Mouse (Mus musculus) midbrain, embryonic 13.5 days (tissue): ENCODE results near the gene Olfr1151. TPM values are rescaled to one million over a fixed set of nuclear protein-coding genes. Genes with fewer than 3 reads are reported as not detected.

Experiments used
- ATAC-seq: fragments of 200-750 bp; cut with Nextera tagmentation; 2 replicates; pipeline ENCODE4 v1.8.0; 2017; ENCODE audit warnings: mild to moderate bottlenecking, moderate TSS enrichment, moderate library complexity
- H3K27ac ChIP-seq: fragments of 300-500 bp; sonication (generic); 2 replicates; pipeline ENCODE4 v1.5.1; 2015; ENCODE audit warnings: inconsistent platforms, mild to moderate bottlenecking, moderate library complexity
- H3K27me3 ChIP-seq: fragments of 300-500 bp; sonication (generic); 2 replicates; pipeline ENCODE4 v1.6.1; 2015; ENCODE audit warnings: mild to moderate bottlenecking, inconsistent platforms
- H3K36me3 ChIP-seq: fragments of 300-500 bp; sonication (generic); 2 replicates; pipeline ENCODE4 v1.6.1; 2015; ENCODE audit warnings: mild to moderate bottlenecking, inconsistent platforms
- H3K4me1 ChIP-seq: fragments of 300-500 bp; sonication (generic); replicated peaks from 2 replicates; pipeline ENCODE4 v1.6.1; 2015; ENCODE audit warnings: inconsistent platforms
- H3K4me2 ChIP-seq: fragments of 300-500 bp; sonication (generic); replicated peaks from 2 replicates; pipeline ENCODE4 v1.6.1; 2015; ENCODE audit warnings: moderate library complexity, mild to moderate bottlenecking, inconsistent platforms
- H3K4me3 ChIP-seq: fragments of 300-500 bp; sonication (generic); replicated peaks from 2 replicates; pipeline ENCODE4 v1.5.1; 2015; ENCODE audit warnings: mild to moderate bottlenecking, inconsistent platforms
- H3K9ac ChIP-seq: fragments of 300-500 bp; sonication (generic); replicated peaks from 2 replicates; pipeline ENCODE4 v1.6.1; 2015; ENCODE audit warnings: mild to moderate bottlenecking, inconsistent platforms
- H3K9me3 ChIP-seq: fragments of 300-500 bp; sonication (generic); 2 replicates; pipeline ENCODE4 v1.6.1; 2016; ENCODE audit warnings: mild to moderate bottlenecking, inconsistent platforms
- WGBS: fragments of 180-500 bp; shearing (Covaris S2); methylation state at CpG from one replicate; pipeline ENCODE4 v1.1.7; 2015; 5-methylcytosine and 5-hydroxymethylcytosine counted together
- polyA plus RNA-seq: library from polyadenylated mRNA; unstranded; fragments of >200 nt; fragmentation: Nextera tagmentation; extraction: Ambion mirVana; gene quantifications from 2 replicates; pipeline ENCODE4 v1.2.1, GENCODE M21; 2015

The Olfr1151 gene
- polyA plus RNA-seq: not detected in 2 replicates

DNA sequence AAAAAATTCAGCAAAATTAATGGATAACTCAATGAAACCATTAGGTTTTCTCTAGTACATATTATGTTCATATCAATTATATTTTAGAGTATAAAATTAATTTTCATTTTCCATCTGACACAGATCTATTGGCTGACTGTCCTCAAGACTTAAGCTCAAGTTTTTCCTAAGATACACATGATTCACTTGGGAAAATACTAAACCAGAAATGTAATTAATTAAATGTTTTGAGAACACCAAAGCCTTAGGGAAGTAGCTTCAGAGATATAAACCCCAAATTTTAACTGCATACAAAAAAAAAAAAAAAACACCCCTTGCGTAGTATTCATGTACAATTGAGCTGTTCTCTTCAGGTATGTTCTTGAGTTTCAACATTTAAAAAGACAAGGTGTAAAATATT lies at the start of gene Olfr1151:
Olfr1151 (plus strand) TSS at position 301 of the 400 bp plus-strand sequence.
- H3K4me3 ChIP-seq: no peak within 1 kb of the TSS
- H3K27me3 ChIP-seq: no peaks in the 10 kb centered on the region
- no peak within 1 kb of the TSS for H3K4me2 ChIP-seq
- H3K27ac ChIP-seq: no peak within 1 kb of the TSS
- 87% methylated on average over 1 of the region's 1 CpGs for WGBS
- H3K4me1 ChIP-seq: no peaks in the 10 kb centered on the region
- H3K36me3 ChIP-seq: no peaks in the 10 kb centered on the region
- H3K9ac ChIP-seq: no peak within 1 kb of the TSS
- H3K9me3 ChIP-seq: no peaks in the 10 kb centered on the region
- no peak for ATAC-seq

DNA sequence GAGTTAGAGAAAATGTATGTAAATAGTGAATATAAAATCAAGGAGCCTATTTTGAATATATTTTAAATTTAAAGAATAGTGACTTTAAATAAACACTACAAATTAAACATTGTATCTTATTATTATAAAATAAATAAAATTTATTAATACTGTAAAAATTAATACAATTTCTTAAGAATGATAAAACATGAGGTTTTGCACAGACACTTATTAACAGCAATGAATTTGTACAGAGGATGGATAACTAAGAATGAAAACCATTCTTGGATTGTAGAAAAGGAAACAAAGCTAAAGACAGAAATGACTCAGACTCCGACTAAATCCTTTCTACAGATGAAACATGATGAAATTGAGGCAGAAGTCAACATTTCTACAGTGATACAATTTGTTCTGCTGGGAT lies 46.1 kb upstream of the Olfr1151 start, which contains the start of gene Olfr1145:
Olfr1145 (plus strand) TSS at position 301 of the 400 bp plus-strand sequence.
- Histone ChIP-seq H3K27ac (no peak within 1 kb of the TSS), H3K4me2 (no peak within 1 kb of the TSS), H3K9me3 (no peaks in the 10 kb centered on the region), H3K27me3 (no peaks in the 10 kb centered on the region), H3K4me1 (no peaks in the 10 kb centered on the region), H3K36me3 (no peaks in the 10 kb centered on the region), H3K4me3 (no peak within 1 kb of the TSS), H3K9ac (no peak within 1 kb of the TSS)
- no peak for ATAC-seq
- 81% methylated on average over 1 of the region's 1 CpGs for WGBS

DNA sequence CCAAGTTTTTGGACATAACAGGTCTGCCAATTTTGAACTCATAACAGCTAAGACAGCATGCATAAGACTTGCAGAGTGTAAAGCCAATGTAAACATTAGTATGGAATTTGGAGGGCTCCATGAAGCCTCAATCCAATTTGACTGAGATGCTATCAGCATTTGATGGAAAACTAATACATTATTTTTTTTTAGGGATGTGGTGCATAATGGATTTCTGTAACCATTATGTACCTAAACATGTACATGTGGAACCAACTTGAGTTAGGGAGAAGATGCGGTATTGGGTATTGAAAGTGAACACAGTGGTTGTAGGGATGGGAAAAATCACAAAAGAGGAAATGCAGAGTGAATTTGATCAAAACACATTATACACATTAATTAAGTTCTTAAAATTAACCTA lies 25.4 kb upstream of the Olfr1151 start, which contains the start of gene Olfr1148:
Olfr1148 (plus strand) TSS at position 301 of the 400 bp plus-strand sequence.
- Histone ChIP-seq H3K27me3 (no peaks in the 10 kb centered on the region), H3K4me1 (no peaks in the 10 kb centered on the region), H3K4me2 (no peak within 1 kb of the TSS), H3K9ac (no peak within 1 kb of the TSS), H3K36me3 (no peaks in the 10 kb centered on the region), H3K27ac (no peak within 1 kb of the TSS), H3K9me3 (no peaks in the 10 kb centered on the region), H3K4me3 (no peak within 1 kb of the TSS)
- 83% methylated on average over 1 of the region's 1 CpGs for WGBS
- no peak for ATAC-seq

DNA sequence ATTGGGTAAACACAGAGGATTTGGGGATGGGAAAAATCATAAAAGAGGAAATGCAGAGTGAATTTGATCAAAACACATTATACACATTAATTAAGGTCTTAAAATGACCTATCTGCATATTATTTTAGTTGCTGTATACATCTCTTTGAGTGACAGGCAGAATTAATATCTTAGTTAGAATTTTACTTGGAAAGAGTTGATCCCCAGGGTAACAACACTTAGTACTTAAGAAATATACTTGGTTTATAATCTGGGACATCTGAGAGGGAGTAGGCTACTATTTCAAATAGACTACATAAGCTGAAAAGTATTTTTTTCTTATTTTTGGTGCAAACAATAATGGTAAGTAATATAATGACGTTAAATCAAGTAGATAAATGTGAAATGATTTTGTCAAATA lies 12.0 kb upstream of the Olfr1151 start, which contains the start of gene Olfr1150-ps1:
Olfr1150-ps1 (plus strand) TSS at position 301 of the 400 bp plus-strand sequence.
- Histone ChIP-seq H3K36me3 (no peaks in the 10 kb centered on the region), H3K4me1 (no peaks in the 10 kb centered on the region), H3K9me3 (no peaks in the 10 kb centered on the region), H3K4me2 (no peak within 1 kb of the TSS), H3K27me3 (no peaks in the 10 kb centered on the region), H3K4me3 (no peak within 1 kb of the TSS), H3K9ac (no peak within 1 kb of the TSS), H3K27ac (no peak within 1 kb of the TSS)
- WGBS: 86% methylated on average over 1 of the region's 1 CpGs
- ATAC-seq: no peak

DNA sequence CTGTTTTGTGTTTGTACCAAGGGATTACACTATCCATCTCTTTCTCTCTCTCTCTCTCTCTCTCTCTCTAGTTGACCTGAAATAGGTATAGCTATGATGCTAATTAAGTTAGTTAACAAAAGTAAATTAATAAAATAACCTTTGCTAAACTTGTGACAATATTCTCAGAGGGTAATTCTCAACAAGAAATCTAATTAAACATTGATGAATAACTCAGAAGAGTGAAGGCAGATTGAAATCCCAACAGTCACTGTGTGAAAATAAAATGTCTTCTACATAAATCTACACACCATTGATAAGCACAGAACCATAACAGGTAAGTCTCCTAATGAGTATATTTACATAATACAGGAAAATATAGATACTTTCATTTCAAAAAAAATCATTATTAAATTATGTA lies 10.5 kb downstream of the Olfr1151 start, which contains the start of gene Olfr1152:
Olfr1152 (plus strand) TSS at position 301 of the 400 bp plus-strand sequence.
- no peak within 1 kb of the TSS for H3K4me2 ChIP-seq
- no peak within 1 kb of the TSS for H3K9ac ChIP-seq
- no peaks in the 10 kb centered on the region for H3K27me3 ChIP-seq
- no peaks in the 10 kb centered on the region for H3K36me3 ChIP-seq
- ATAC-seq: no peak
- H3K27ac ChIP-seq: no peak within 1 kb of the TSS
- no peaks in the 10 kb centered on the region for H3K4me1 ChIP-seq
- no peaks in the 10 kb centered on the region for H3K9me3 ChIP-seq
- H3K4me3 ChIP-seq: no peak within 1 kb of the TSS

DNA sequence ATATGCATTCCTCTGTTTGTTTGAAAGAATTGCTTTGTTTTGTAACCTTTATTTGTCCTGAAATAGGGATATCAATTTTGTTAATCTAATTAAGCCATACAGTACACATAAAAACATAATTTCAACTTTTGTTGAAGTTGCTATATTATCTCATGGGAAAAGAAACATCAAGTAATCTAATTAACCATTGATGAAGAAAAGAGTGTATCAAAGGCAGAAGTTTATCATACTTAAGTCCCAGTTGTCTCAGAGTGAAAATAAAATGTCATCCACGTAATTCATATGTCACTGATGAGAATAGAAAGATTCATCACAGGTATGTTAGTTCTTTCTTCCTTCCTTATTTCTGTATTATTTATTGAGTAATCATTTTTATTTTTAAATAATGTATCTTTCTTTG lies 39.0 kb downstream of the Olfr1151 start, which contains the start of gene Olfr1153:
Olfr1153 (plus strand) TSS at position 301 of the 400 bp plus-strand sequence.
- Histone ChIP-seq H3K36me3 (no peaks in the 10 kb centered on the region), H3K27me3 (no peaks in the 10 kb centered on the region), H3K4me1 (no peaks in the 10 kb centered on the region), H3K9ac (no peak within 1 kb of the TSS), H3K9me3 (no peaks in the 10 kb centered on the region), H3K4me3 (no peak within 1 kb of the TSS), H3K4me2 (no peak within 1 kb of the TSS), H3K27ac (no peak within 1 kb of the TSS)
- WGBS: 75% methylated on average over 1 of the region's 1 CpGs
- no peak for ATAC-seq

DNA sequence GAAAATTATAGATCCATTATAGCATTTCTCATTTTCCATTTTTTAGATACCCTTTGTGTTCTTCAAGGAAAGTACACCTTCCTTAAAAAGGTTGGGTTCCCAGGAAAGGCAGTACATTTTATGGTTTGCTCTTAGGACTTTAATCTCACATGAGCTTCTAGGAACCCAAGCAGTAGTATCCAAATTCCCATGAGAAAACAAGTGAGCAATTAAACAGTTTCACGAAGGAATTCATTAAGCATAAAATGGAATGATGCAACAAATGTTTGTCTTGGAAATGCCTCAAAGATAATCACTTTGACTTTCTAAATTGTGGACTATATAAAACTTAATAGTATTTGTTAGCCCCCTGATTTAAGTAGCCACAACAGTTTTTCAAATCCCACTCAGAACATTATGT lies 49.4 kb downstream of the Olfr1151 start, which contains the start of gene Olfr1154:
Olfr1154 (minus strand) TSS at position 101 of the 400 bp plus-strand sequence.
- ATAC-seq: no peak
- 96% methylated on average over 1 of the region's 1 CpGs for WGBS

More for the DNA sequence above, 49.4 kb downstream of the Olfr1151 start, which contains the start of gene Olfr1154:
- Histone ChIP-seq H3K27me3 (no peaks in the 10 kb centered on the region), H3K4me3 (no peak within 1 kb of the TSS), H3K9ac (no peak within 1 kb of the TSS), H3K9me3 (no peaks in the 10 kb centered on the region), H3K4me2 (no peak within 1 kb of the TSS), H3K27ac (no peak within 1 kb of the TSS), H3K36me3 (no peaks in the 10 kb centered on the region), H3K4me1 (no peaks in the 10 kb centered on the region)

Other genes starting within 250 kb of the Olfr1151 start
- not detected in 2 replicates for gene Olfr1130, start 249.7 kb upstream of the Olfr1151 start, polyA plus RNA-seq
- gene Olfr1131, start 228.8 kb upstream of the Olfr1151 start, polyA plus RNA-seq: not detected in 2 replicates
- gene Olfr1132, start 218.3 kb upstream of the Olfr1151 start, polyA plus RNA-seq: not detected in 2 replicates
- gene Olfr1133, start 208.5 kb upstream of the Olfr1151 start, polyA plus RNA-seq: not detected in 2 replicates
- gene Olfr1134, start 197.4 kb upstream of the Olfr1151 start, polyA plus RNA-seq: not detected in 2 replicates
- not detected in 2 replicates for gene Olfr1135, start 182.2 kb upstream of the Olfr1151 start, polyA plus RNA-seq
- gene Olfr1136, start 161.9 kb upstream of the Olfr1151 start, polyA plus RNA-seq: not detected in 2 replicates
- not detected in 2 replicates for gene Olfr1137, start 142.7 kb upstream of the Olfr1151 start, polyA plus RNA-seq
- not detected in 2 replicates for gene Olfr1138, start 115.9 kb upstream of the Olfr1151 start, polyA plus RNA-seq
- not detected in 2 replicates for gene Olfr1140, start 112.1 kb upstream of the Olfr1151 start, polyA plus RNA-seq
- not detected in 2 replicates for gene Olfr1141, start 101.9 kb upstream of the Olfr1151 start, polyA plus RNA-seq
- not detected in 2 replicates for gene Olfr152, start 76.4 kb upstream of the Olfr1151 start, polyA plus RNA-seq
- not detected in 2 replicates for gene Olfr1143, start 55.3 kb upstream of the Olfr1151 start, polyA plus RNA-seq
- gene Olfr1145, start 46.0 kb upstream of the Olfr1151 start, polyA plus RNA-seq: not detected in 2 replicates
- gene Olfr1148, start 25.3 kb upstream of the Olfr1151 start, polyA plus RNA-seq: not detected in 2 replicates
- not detected in 2 replicates for gene Olfr1150-ps1, start 11.9 kb upstream of the Olfr1151 start, polyA plus RNA-seq
- gene Olfr1152, start 10.6 kb downstream of the Olfr1151 start, polyA plus RNA-seq: not detected in 2 replicates
- gene Olfr1153, start 39.1 kb downstream of the Olfr1151 start, polyA plus RNA-seq: not detected in 2 replicates
- not detected in 2 replicates for gene Olfr1154, start 49.3 kb downstream of the Olfr1151 start, polyA plus RNA-seq
- gene Olfr1155, start 89.3 kb downstream of the Olfr1151 start, polyA plus RNA-seq: not detected in 2 replicates
- not detected in 2 replicates for gene Olfr1156, start 97.2 kb downstream of the Olfr1151 start, polyA plus RNA-seq
- gene Olfr1157, start 112.4 kb downstream of the Olfr1151 start, polyA plus RNA-seq: not detected in 2 replicates
- gene Olfr74, start 118.8 kb downstream of the Olfr1151 start, polyA plus RNA-seq: not detected in 2 replicates
- gene Olfr1158, start 134.3 kb downstream of the Olfr1151 start, polyA plus RNA-seq: not detected in 2 replicates
- gene Olfr1160, start 152.4 kb downstream of the Olfr1151 start, polyA plus RNA-seq: not detected in 2 replicates
- gene Olfr1161, start 166.9 kb downstream of the Olfr1151 start, polyA plus RNA-seq: not detected in 2 replicates
- gene Olfr73, start 181.8 kb downstream of the Olfr1151 start, polyA plus RNA-seq: not detected in 2 replicates
- gene Olfr1162, start 195.3 kb downstream of the Olfr1151 start, polyA plus RNA-seq: not detected in 2 replicates
- not detected in 2 replicates for gene Olfr1163, start 216.0 kb downstream of the Olfr1151 start, polyA plus RNA-seq
- gene Olfr1164, start 238.1 kb downstream of the Olfr1151 start, polyA plus RNA-seq: not detected in 2 replicates